ENCODE assay signal across 17 mouse cellular contexts in genomic region chr2:57820343-57820742, GRCm38 (mm10).
"Had no signal": no experiment of that assay in that cellular context is flagged by ENCODE, and none has a peak within 500 bp of the region (broad histone marks: within the 10 kb centered on the region; RNA-seq: fewer than 3 reads in every experiment).

No protein-coding gene starts in this region.

- H3K27me3 ChIP-seq: liver, embryonic 13.5 days; lung, embryonic 15.5 days; megakaryocyte, embryonic 14.5 days; midbrain, embryonic 12.5 days; neural tube, embryonic 13.5 days had no signal

- H3K36me3 ChIP-seq: liver, embryonic 13.5 days; lung, embryonic 15.5 days; midbrain, embryonic 12.5 days; neural tube, embryonic 13.5 days had no signal

- ATAC-seq: liver, postnatal 0 days had no signal

- H3K27ac ChIP-seq: layer of hippocampus, adult 2 months; liver, embryonic 13.5 days; lung, embryonic 15.5 days; macrophage; midbrain, embryonic 12.5 days; neural tube, embryonic 13.5 days had no signal

- H3K4me3 ChIP-seq: layer of hippocampus, adult 2 months; liver, embryonic 13.5 days; lung, embryonic 15.5 days; megakaryocyte, embryonic 14.5 days; midbrain, embryonic 12.5 days; neural tube, embryonic 13.5 days had no signal

- H3K4me1 ChIP-seq: liver, embryonic 13.5 days; lung, embryonic 15.5 days; megakaryocyte, embryonic 14.5 days had no signal

- H3K9me3 ChIP-seq: liver, embryonic 13.5 days; lung, embryonic 15.5 days; megakaryocyte, embryonic 14.5 days; midbrain, embryonic 12.5 days; neural tube, embryonic 13.5 days had no signal

- H3K4me2 ChIP-seq: liver, embryonic 13.5 days; lung, embryonic 15.5 days; midbrain, embryonic 12.5 days; neural tube, embryonic 13.5 days had no signal

- DNase-seq: kidney, adult 18-20 months; kidney, postnatal 10 days; kidney, postnatal 4 days; left cerebral cortex, postnatal 4 days; liver; liver, embryonic 13.5 days; liver, postnatal 0 days; lung, postnatal 14 days; right cerebral cortex, adult 18-20 months; right cerebral cortex, postnatal 25 days; thymus, postnatal 4 days had no signal

- H3K9ac ChIP-seq: liver, embryonic 13.5 days; liver, postnatal 0 days; lung, embryonic 15.5 days; midbrain, embryonic 12.5 days; neural tube, embryonic 13.5 days had no signal
